Mouse (Mus musculus): ENCODE results near the gene Dact3. TPM values are rescaled to one million over a fixed set of nuclear protein-coding genes. Genes with fewer than 3 reads are reported as not detected.

Gene Dact3
- total RNA-seq, 2 experiments from 2014 or later = 0.31 TPM; not detected in 1

- ATAC-seq (replicated peaks; ENCODE audit: poor library complexity, severe bottlenecking) = no peak
These were observed 39.6 kb downstream of the Dact3 start for GRCm38 (mm10) chr7:16914453-16915343.

GRCm38 (mm10) chr7:16915461-16916340 lies 40.6 kb downstream of the Dact3 start:
- ATAC-seq (replicated peaks; ENCODE audit: poor library complexity, severe bottlenecking) = no peak

DNA sequence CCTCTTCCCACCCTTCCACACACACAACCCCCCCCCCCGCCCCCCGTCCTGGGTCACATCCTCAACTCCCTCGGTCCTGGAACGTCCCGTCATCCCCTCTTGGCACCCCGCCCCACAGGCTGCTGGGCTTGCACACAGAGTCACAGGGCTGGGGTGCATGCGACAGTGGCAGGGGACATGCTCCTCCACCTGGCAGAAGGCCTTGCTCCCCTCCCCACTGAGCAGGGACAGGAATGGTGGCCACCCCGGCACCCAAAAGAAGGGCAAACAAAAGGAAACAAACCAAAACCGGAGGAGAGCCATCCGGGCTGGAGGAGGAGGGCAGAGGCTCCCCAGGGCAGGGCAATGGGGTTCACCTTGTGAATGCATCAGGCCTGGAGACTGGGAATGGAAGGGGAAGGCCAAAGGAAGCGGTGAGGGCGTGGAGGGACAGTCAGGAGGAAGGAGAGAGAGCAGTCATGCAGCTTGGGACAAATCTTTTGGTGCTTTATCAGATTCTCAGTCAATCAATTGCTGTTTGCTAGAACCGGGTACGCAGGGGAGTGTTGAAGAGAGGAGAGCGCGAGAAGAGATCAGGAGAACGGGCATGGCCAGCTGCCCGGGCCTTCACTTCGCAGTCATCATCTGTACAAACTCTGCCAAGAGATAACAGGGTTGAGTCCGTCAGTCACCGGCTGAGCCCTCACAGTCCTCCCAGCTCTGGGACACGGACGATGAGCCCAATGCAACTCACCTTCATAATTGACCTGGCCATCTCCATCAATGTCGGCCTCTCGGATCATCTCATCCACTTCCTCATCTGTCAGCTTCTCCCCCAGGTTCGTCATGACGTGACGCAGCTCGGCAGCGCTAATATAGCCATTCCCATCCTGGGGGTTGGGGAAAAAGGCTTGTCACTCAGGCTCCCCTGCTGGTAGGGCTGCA lies 41.5 kb downstream of the Dact3 start:
- no peak for ATAC-seq (replicated peaks; ENCODE audit: poor library complexity, severe bottlenecking)

DNA sequence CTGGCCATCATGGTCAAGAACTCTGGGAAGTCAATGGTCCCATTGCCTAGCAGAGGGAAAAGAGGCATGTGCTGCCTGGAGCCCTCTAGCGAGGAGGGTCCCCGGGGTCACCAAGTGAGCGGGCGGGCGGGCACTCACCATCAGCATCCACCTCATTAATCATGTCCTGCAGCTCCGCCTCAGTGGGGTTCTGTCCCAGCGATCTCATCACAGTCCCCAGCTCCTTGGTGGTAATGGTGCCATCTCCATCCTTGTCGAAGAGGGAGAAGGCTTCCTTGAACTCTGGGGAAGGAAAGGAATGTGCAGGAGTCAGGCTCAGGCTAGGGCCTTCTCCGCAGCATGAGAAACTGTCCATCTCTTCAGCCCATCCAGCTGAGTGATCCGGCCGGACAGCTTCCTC lies 42.3 kb downstream of the Dact3 start:
- no peak for ATAC-seq (replicated peaks; ENCODE audit: poor library complexity, severe bottlenecking)

DNA sequence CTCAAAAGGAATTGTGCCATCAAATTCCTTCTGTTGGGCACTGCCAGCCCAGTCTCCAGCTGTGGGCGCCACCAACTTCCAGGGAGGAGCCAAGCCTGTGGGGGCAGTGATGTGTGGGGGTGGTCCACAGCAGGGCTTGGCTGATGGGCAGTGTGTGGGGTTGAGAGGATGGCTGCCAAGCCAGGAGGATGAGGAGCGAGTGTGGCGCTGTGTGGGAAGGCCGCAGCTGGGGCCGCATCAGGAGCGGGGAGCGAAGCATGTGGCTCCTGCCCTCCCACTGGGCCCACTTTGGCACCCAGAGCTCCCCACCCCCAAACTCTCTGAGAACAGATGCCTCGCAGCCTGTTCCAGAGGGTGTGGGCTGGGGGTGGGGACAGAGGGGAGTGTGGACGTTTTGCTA lies 42.9 kb downstream of the Dact3 start:
- no peak for ATAC-seq (replicated peaks; ENCODE audit: poor library complexity, severe bottlenecking)

- no peak for ATAC-seq (replicated peaks; ENCODE audit: poor library complexity, severe bottlenecking)
These were observed 43.6 kb downstream of the Dact3 start for GRCm38 (mm10) chr7:16918670-16919069.

DNA sequence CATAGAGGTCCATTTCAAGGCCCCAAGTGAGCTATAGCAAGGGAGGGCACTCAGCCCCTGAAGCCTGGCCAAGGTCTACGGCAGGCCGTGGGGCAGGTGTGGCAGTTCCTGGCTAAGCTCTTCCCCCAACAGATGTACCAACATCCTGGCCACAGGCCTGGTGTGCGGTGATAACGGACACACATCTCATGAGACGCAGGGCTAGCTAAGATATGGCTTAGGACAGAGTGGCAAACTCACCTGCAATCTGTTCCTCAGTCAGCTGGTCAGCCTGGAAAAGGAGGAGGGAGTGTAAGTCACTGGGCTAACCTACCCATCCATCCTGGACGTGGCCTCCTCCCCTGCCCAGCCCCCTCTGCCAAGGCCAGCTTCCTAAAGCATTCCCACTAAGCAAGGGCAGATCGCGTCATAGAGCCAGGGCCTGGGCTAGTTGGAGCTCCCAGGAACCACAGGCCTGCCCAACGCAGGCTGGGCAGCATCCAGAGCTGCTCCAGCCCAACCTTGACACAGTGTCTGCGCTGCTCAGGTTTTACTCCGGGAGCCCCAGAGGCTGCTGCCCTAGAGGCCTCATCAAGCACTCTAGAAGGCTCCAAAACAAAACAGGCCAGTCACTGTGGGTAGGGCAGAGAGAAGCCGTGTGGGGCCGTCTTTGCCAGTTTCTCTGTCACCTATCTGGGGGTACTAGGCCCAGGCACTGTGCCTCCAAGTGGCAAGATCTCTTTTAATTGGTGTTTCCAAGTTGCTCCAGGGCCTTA lies 44.5 kb downstream of the Dact3 start:
- ATAC-seq (replicated peaks; ENCODE audit: poor library complexity, severe bottlenecking) = no peak

DNA sequence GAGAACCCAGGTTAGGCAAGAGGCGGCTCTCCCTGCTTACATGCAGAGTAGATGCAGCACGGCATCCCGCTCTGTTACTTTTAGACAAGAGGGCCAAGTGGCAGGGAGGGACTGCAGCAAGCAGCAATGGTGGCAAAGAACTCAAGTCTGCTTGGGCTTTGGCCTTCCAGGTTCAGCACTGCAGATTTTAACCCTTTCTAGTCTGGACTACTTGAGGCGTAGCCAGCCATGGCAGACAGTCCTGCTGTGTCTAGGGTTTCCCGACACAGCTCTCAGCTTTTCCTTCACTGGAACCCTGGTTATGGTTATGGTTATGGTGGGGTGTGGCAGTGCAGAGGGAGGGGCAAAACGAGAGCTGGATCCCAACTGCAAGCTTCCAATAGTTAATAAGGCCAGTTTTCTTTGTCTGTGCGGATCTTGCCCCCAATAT lies 45.0 kb downstream of the Dact3 start:
- no peak for ATAC-seq (replicated peaks; ENCODE audit: poor library complexity, severe bottlenecking)

GRCm38 (mm10) chr7:16920818-16921791 lies 46.0 kb downstream of the Dact3 start:
- no peak for ATAC-seq (replicated peaks; ENCODE audit: poor library complexity, severe bottlenecking)

DNA sequence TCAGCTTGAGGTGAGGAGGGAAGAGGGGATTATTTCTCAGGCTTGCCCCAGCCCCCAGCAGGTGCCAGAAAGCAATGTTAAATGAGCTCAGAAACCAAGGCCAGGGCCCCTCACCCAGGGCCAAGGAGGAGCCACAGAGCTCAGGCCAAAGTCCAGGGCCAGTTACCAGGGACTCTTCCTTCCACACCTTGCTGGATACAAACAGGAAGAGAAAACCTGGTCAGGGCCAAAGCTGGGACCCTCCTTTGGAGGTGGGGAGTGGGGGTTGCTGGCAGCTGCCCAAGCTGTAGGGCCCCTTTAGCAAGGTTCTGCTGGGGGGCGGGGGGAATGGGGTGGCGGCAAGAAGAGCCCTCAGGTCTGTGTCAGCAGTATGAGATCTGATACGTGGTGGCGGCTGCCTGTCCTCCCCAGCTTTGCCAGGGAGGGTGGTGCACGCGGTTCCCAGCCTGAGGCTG lies 46.8 kb downstream of the Dact3 start:
- ATAC-seq (replicated peaks; ENCODE audit: poor library complexity, severe bottlenecking) = no peak

- no peak for ATAC-seq (replicated peaks; ENCODE audit: poor library complexity, severe bottlenecking)
These were observed 47.4 kb downstream of the Dact3 start for GRCm38 (mm10) chr7:16922360-16922973.

DNA sequence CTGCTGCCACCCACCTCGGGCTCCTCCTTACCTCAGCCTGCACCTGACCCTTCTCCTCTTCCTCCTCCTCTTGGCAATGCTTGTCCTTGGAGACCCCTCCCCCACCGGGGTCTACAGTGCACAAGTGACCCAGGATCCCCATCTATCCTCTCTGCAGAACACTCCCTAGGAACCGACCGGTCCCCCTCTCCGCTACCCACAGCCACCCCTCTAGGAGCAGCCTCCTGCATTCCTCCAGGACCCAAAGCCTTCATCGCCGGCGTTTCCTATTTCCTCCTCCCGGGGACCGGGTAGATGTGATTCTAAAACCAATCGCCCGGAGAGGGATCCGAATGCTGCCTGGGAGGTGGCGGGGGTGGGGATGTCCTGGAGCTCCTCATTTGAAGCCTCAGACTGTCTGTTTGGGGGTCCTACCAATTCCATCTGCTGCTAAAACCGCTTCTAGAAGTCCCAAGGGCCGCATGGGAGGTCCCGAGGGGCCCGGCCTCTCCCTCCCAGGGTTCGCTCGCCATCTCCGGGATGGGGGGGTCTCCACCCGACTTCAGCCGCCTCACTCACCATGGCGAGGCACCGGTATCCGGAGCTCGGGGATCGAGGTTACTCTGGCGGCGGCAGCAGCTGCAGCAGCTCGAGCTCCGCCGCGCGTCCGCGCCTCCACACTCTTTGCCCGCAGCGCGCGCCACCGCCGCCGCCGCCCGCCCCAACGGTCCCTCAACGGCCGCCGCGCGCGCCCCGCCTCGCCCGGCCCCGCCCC lies 48.3 kb downstream of the Dact3 start:
- ATAC-seq (replicated peaks; ENCODE audit: poor library complexity, severe bottlenecking) = no peak

- ATAC-seq (replicated peaks; ENCODE audit: poor library complexity, severe bottlenecking) = peak; percentile 87
These were observed 49.1 kb downstream of the Dact3 start, which contains the start of gene Calm3 for GRCm38 (mm10) chr7:16924037-16924834. Calm3 (minus strand) TSS chr7:16924114.

DNA sequence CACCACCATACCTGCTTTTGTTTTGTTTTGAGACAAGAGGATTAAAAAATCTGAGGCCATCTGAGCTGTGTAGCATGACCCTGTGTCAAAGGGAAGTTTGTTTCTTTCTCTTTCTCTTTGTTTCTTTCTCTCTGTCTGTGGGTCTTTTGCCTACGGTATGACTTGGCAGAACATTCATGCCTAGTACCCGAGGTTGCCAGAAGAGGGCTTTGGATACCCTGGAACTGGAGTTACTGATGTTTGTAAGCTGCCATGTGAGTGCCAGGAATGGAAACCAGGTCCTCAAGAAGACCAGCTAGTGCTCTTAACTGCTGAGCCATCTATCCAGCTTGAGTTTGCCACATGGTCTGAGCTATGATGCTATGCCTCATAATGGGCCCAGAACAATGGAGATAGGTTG lies 53.2 kb downstream of the Dact3 start:
- ATAC-seq (replicated peaks; ENCODE audit: poor library complexity, severe bottlenecking) = no peak

- peak; percentile 51 for ATAC-seq (replicated peaks; ENCODE audit: poor library complexity, severe bottlenecking)
These were observed 55.7 kb downstream of the Dact3 start for GRCm38 (mm10) chr7:16930850-16931249.

DNA sequence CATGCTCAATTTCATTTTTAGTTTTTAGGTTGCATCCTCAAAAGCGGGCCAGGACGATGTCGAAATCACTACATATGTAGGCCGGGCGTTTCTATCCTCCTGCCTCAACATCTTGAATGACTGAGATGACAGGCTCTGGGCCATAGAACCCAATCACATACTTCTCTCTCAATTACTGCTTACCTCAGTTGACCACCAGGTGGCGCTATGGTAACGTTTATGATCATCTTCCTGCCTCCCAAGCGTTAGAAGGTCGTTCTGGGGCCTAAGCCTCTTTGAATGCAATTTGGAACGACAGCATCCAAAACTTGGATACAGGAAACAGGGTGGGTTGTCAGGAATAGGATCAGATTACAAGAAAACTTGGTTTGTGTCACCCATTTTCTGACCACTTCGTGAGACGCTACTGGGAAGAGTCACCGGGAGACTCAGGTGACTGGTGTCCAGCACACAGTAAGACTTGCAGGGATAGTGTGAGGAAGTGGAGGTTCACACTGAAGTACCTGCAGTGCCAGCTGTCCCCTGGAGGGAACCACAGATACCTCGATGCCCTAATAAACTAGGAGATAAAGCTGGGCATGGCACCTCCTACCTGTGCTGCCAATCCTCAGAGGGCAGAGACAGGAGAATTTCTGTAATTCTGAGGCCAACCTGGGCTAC lies 57.0 kb downstream of the Dact3 start:
- peak; percentile 84 for ATAC-seq (replicated peaks; ENCODE audit: poor library complexity, severe bottlenecking)

Measured in granulocyte monocyte progenitor cell, adult 5-6 weeks (primary cell).